Mouse (Mus musculus): ENCODE results near the gene Olfr1454.

The Olfr1454 gene

GRCm38 (mm10) chr19:13060310-13060709 lies at the start of gene Olfr1454:
Gene Olfr1454, plus strand, starts transcription at chr19:13060610.
- DNase-seq: no peak

DNA sequence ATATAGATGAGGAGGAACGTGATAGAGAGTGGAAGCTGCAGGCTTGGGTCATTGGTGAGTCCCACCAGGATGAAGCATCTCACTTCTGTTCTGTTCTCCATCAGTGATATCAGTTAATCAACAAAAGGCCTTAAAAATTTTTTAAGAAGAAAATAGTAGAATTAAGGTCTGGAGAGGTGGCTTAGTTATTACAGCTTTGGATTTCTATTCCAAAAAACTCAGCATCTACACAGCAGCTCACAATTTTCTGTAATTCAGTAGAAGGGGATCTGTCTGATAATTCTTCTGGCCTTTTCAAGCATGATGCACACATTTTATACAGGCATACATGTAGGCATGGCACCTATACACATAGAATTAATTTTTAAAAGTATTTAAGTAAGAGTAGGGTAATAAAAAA lies 32.2 kb upstream of the Olfr1454 start, which contains the start of gene Olfr1453:
Gene Olfr1453, minus strand, starts transcription at position 101 of the 400 bp plus-strand sequence.
- DNase-seq: no peak

DNA sequence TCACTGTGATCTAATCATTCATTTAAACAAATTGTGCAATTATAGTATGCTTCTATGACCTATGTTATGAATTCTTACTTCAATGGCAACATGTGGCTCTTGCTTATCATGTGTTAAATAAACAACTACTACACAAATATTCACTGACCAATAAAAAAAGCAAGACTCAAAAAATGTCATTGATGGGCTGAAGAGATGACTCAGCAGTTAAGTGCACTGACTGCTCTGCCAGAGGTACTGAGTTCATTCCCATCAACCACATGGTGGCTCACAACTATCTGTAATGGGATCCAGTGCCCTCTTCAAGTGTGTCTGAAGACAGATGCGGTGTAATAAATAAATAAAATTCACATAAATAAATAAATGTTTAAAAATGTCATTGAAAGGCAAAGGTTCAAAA lies 33.5 kb downstream of the Olfr1454 start:
- no peak for DNase-seq

DNA sequence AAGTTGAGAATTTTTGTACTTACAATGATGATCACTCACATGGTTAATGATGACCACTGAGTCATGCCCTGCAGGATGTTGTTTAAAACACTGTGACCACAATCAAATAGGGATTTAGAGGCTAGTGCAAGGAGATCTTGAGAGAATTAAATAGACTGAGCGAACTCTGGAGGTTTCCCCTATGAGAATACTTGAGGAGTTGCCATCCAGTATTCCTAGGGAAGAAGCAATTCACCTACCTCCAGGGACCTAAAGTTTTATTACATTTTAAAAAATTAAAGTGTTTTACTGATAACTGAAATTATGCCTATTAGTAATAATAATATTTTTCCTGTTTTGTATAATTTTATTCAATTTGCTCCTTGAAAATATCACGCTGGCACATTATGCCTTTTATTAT lies 37.4 kb downstream of the Olfr1454 start, which contains the start of gene Olfr1457:
Gene Olfr1457, minus strand, starts transcription at position 101 of the 400 bp plus-strand sequence.
- DNase-seq: no peak

- no peak for DNase-seq
Measured at GRCm38 (mm10) chr19:13106675-13107074, 46.3 kb downstream of the Olfr1454 start, which contains the start of gene Olfr1458. Gene Olfr1458, minus strand, starts transcription at chr19:13106775.

Data from cerebellum, postnatal 25 days (tissue).